Mouse (Mus musculus) kidney, embryonic 16.5 days (tissue): ENCODE measurements at regions not wholly inside any gene's neighbourhood (a gene's known extent, or its start where the extent isn't known, plus 50 kb on each side); places are given as distances from the start of the nearest gene placed in this dataset.

ENCODE experiments used
- ATAC-seq: fragments of 200-750 bp; cut with Nextera tagmentation; 2 replicates; pipeline ENCODE4 v1.8.0; 2017; ENCODE audit warnings: moderate TSS enrichment; ENCODE audit not compliant: low FRiP score, low TSS enrichment
- H3K27ac ChIP-seq: fragments of 300-500 bp; sonication (generic); 2 replicates; pipeline ENCODE4 v1.5.1; 2014; ENCODE audit warnings: low read length
- H3K27me3 ChIP-seq: fragments of 300-500 bp; sonication (generic); 2 replicates; pipeline ENCODE4 v1.6.1; 2014; ENCODE audit warnings: low read length, control low read depth, mixed read lengths; ENCODE audit not compliant: insufficient read depth
- H3K36me3 ChIP-seq: fragments of 300-500 bp; sonication (generic); 2 replicates; pipeline ENCODE4 v1.6.1; 2014; ENCODE audit warnings: low read length, control low read depth, mixed read lengths; ENCODE audit not compliant: insufficient read depth
- H3K4me1 ChIP-seq: fragments of 300-500 bp; sonication (generic); 2 replicates; pipeline ENCODE4 v1.6.1; 2014; ENCODE audit warnings: low read length, control low read depth, mixed read lengths; ENCODE audit not compliant: insufficient read depth
- H3K4me2 ChIP-seq: fragments of 300-500 bp; sonication (generic); replicated peaks from 2 replicates; pipeline ENCODE4 v1.6.1; 2014; ENCODE audit warnings: low read depth, low read length
- H3K4me3 ChIP-seq: fragments of 300-500 bp; sonication (generic); 2 replicates; pipeline ENCODE4 v1.5.1; 2014; ENCODE audit warnings: mild to moderate bottlenecking, low read length
- H3K9ac ChIP-seq: fragments of 300-500 bp; sonication (generic); replicated peaks from 2 replicates; pipeline ENCODE4 v1.6.1; 2014; ENCODE audit warnings: low read length
- H3K9me3 ChIP-seq: fragments of 300-500 bp; sonication (generic); 2 replicates; pipeline ENCODE4 v1.6.1; 2016; ENCODE audit warnings: low read length, control low read depth
- WGBS: fragments of 180-500 bp; shearing (Covaris S2); extraction: QIAGEN DNeasy Blood & Tissue Kit; methylation state at CpG from one replicate; pipeline ENCODE4 v1.1.7; 2014; 5-methylcytosine and 5-hydroxymethylcytosine counted together

GRCm38 (mm10) chr13:97418681-97419080, 177.8 kb downstream of the Enc1 start:
- H3K36me3 ChIP-seq, result no peaks in the 10 kb centered on the region
- no peaks in the 10 kb centered on the region for H3K27me3 ChIP-seq
- no peak overlapping the region for H3K9ac ChIP-seq
- 65% methylated on average over 8 of the region's 8 CpGs for WGBS
- no peaks in the 10 kb centered on the region for H3K9me3 ChIP-seq
- no peak overlapping the region for H3K27ac ChIP-seq
- H3K4me1 ChIP-seq, result peaks cover under 1% of the 10 kb centered on the region; the same call in 1 of the 2 replicates
- ATAC-seq, result no peak
- no peak overlapping the region for H3K4me2 ChIP-seq
- no peak overlapping the region for H3K4me3 ChIP-seq

DNA sequence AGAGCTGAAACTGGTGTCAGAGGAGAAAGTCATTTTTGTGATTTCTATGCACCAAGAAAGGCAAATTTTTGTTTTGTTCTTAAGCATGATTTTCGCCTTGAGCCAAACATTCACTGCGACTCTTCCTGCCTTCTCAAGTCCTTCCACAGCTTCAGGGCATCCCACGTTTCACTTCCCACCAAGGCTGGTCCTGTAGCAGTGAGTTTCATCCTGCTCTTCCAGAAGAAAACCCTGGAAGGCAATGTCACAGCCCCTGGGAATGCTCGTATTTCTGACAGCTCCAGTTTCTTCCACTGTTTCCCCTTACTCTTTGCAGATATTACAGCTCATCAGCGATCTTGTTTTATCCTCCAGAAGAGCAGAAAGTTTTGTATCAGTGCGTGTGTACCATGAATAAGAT, 177.2 kb downstream of the Enc1 start:
- Histone ChIP-seq H3K27ac (no peak overlapping the region), H3K27me3 (no peaks in the 10 kb centered on the region), H3K36me3 (no peaks in the 10 kb centered on the region), H3K4me1 (no peaks in the 10 kb centered on the region), H3K9me3 (no peaks in the 10 kb centered on the region), H3K9ac (no peak overlapping the region), H3K4me2 (no peak overlapping the region), H3K4me3 (no peak overlapping the region)
- WGBS, result 70% methylated on average over 6 of the region's 6 CpGs
- no peak for ATAC-seq

GRCm38 (mm10) chr13:97415927-97416709, 175.2 kb downstream of the Enc1 start:
- no peaks in the 10 kb centered on the region for H3K9me3 ChIP-seq
- WGBS, result 76% methylated on average over 10 of the region's 10 CpGs
- H3K27me3 ChIP-seq, result no peaks in the 10 kb centered on the region
- no peaks in the 10 kb centered on the region for H3K36me3 ChIP-seq
- H3K9ac ChIP-seq, result no peak overlapping the region
- H3K27ac ChIP-seq, result no peak overlapping the region
- no peak overlapping the region for H3K4me3 ChIP-seq
- no peak for ATAC-seq
- no peaks in the 10 kb centered on the region for H3K4me1 ChIP-seq
- no peak overlapping the region for H3K4me2 ChIP-seq

DNA sequence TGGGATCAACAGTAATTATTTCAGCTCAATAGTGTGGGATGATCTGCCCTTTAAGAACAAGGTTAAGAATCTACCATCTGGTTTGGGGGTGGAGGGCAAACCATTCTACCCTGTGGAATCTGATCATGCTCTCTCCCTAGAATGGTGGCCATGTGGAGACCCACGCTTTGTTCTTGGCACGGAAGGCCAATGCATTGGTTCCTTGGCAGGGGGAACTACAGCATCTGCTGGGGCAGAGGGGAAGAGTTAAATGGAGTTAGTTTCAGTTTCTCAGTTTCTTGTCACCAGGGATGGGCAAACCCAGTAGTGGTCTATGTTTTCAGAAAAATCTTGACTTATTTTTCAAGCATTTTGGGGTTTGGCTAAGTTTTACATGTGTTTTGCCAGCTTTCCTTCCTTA, 174.5 kb downstream of the Enc1 start:
- Histone ChIP-seq H3K9ac (no peak overlapping the region), H3K27ac (no peak overlapping the region), H3K27me3 (no peaks in the 10 kb centered on the region), H3K4me3 (no peak overlapping the region), H3K4me1 (no peaks in the 10 kb centered on the region), H3K36me3 (no peaks in the 10 kb centered on the region), H3K9me3 (no peaks in the 10 kb centered on the region), H3K4me2 (no peak overlapping the region)
- ATAC-seq, result no peak
- WGBS, result 89% methylated on average over 2 of the region's 2 CpGs

DNA sequence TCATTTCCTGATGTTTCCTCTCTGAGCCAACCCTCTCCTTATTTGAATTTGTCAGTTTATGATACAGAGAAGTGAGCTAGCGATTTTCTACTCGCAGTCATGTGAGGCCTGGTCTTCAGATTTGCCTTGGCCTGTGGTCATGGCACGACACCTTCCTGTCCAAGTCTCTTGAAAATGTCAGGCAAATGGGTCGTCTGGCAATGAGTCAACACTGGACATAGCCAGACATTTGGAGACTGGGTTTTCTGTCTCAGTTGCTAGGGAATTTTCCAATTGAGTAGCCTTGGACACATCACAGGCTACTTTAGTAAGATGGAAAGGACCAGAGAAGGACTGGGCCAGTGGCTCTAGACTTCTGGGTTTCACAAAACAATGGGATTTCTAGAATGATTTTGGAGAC, 171.2 kb downstream of the Enc1 start:
- whole genome bisulfite sequencing, result 78% methylated on average over 4 of the region's 4 CpGs
- H3K9ac ChIP-seq, result no peak overlapping the region
- H3K9me3 ChIP-seq, result no peaks in the 10 kb centered on the region
- no peak overlapping the region for H3K27ac ChIP-seq
- H3K27me3 ChIP-seq, result no peaks in the 10 kb centered on the region
- no peaks in the 10 kb centered on the region for H3K4me1 ChIP-seq
- ATAC-seq, result no peak
- no peaks in the 10 kb centered on the region for H3K36me3 ChIP-seq
- no peak overlapping the region for H3K4me2 ChIP-seq
- H3K4me3 ChIP-seq, result no peak overlapping the region

DNA sequence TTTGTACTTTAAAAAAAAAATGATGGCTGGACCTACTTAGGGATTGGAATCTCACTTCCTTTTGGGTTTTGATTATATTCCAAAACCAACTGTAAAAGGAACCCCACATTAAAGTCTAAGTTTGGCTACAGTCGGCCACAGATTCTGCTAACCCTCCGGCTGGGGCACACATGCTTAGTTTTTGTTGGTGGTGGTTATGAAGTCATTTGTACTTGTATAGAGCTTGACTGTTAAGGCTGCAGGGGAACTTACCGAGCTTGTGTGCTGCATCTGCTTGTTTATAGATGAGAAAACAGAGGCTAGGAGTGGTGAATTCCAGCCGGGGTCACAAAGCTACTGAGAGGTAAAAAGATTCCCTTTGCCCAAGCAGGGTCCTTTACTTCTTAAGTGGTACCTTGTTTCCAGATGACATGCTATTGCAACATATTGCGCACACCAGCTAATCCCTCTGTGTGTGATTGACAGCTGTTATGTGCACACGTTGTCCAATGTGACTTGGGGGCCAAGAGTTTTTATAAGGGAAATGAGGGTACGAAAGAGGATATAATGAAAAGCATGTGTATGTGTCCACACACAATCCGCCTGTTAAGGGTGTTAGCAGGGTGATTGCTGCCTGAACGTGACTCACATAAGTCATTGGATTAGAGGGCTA, 169.8 kb downstream of the Enc1 start:
- Histone ChIP-seq H3K27me3 (no peaks in the 10 kb centered on the region), H3K27ac (no peak overlapping the region), H3K4me3 (no peak overlapping the region), H3K36me3 (no peaks in the 10 kb centered on the region), H3K4me1 (no peaks in the 10 kb centered on the region), H3K4me2 (no peak overlapping the region), H3K9me3 (no peaks in the 10 kb centered on the region), H3K9ac (no peak overlapping the region)
- ATAC-seq, result no peak
- 75% methylated on average over 9 of the region's 9 CpGs for WGBS

DNA sequence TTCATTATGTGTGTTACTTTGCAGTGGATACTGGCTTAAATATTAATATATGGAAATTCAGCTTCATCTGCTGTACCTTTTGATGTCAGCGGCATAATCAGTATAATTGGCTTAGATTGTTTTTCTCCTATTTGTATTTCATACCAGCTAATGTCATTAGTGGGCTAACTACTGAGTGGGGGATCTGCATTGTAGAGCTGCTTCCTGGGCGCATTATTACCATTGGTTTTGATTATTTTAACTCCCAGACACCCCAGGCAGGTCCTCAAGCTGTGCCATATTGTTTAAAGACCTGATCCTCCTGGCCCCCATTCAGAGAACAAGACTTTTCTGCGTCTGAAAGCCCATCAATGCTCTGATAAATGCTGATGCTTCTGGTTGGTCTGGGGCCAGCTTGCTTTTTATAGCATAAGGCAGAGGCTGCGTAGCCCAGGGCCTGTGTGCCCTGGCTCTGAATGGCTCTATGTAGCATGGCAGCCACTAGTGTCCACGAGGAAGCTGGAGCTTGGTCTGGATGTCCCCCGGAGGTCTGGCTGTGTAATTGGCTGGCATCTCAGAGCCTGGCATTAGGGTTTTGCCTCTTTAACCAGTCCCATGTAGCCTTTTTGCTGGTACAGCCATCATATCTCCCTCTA, 169.1 kb downstream of the Enc1 start:
- no peaks in the 10 kb centered on the region for H3K9me3 ChIP-seq
- no peaks in the 10 kb centered on the region for H3K4me1 ChIP-seq
- H3K27ac ChIP-seq, result no peak overlapping the region
- ATAC-seq, result no peak
- H3K36me3 ChIP-seq, result no peaks in the 10 kb centered on the region
- H3K4me2 ChIP-seq, result no peak overlapping the region
- H3K4me3 ChIP-seq, result no peak overlapping the region
- H3K9ac ChIP-seq, result no peak overlapping the region
- 82% methylated on average over 6 of the region's 6 CpGs for WGBS
- H3K27me3 ChIP-seq, result no peaks in the 10 kb centered on the region

DNA sequence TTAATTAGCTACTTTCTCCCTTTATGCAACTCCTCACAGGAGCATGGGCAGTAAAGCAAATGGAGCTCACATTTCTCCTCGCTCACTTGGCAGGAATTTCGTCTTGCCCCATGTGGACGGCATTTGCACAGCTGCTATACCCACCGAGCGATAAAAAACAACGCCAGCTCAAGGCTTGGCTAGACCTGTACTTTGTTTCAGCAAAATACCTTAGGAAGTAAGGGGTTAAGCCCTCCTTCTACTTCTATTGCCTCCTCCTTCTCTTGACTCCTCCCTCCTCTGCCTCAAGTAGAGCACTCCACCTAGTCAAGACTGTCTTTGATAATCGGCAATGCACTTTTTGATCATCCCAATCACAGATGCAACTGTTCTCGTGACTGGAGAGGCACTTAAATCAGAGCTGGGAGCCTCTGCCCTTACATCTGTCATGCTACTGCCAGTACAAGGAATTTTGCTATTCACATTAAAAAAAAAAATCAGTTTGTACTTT, 168.4 kb downstream of the Enc1 start:
- no peaks in the 10 kb centered on the region for H3K36me3 ChIP-seq
- no peak overlapping the region for H3K4me2 ChIP-seq
- H3K27ac ChIP-seq, result no peak overlapping the region
- ATAC-seq, result no peak
- H3K4me3 ChIP-seq, result no peak overlapping the region
- WGBS, result 71% methylated on average over 8 of the region's 8 CpGs
- H3K27me3 ChIP-seq, result no peaks in the 10 kb centered on the region
- no peaks in the 10 kb centered on the region for H3K9me3 ChIP-seq
- no peak overlapping the region for H3K9ac ChIP-seq
- H3K4me1 ChIP-seq, result no peaks in the 10 kb centered on the region

DNA sequence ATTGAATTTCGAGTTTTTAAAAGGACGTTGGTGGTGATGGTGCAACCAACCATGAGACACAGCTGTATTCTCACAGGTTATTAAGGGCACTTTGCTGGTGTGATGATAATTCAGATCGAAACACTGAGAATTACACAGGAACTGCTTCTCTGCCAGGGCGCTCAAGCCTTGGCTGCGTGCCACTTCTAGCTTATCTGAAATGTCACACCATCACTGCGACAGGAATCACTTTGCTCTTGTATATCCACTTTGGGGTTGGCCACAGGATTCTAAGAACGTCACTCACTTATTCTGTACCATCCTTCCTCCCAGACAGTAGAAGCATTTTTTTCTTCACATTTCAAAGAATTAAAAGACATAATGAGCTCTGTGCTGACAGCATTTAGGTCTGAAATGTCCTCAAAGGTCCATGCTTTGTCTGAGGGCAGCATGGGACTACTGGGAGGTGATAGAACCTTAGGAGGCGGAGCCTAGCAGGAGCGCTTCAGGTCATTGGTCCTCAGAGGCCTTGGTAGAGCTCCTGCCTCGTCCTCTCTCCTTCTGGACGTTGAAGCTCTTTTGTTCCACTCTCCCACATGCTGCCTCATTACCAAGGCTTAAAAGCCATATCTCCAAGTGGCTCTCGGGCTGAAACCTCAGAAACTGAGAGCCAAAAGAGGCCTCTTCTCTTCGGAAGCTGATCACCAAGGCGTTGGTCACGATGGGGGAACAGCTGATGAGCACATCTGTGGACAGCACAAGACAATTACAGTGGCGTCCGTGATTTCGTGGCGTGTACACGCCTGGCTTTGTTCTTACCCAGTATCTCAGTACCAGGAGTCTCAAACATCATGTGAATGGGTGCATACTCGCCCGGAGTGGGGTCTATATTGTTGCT, 167.7 kb downstream of the Enc1 start:
- no peak overlapping the region for H3K4me3 ChIP-seq
- WGBS, result 77% methylated on average over 22 of the region's 22 CpGs
- H3K4me2 ChIP-seq, result no peak overlapping the region
- no peak overlapping the region for H3K27ac ChIP-seq
- H3K9me3 ChIP-seq, result no peaks in the 10 kb centered on the region
- ATAC-seq, result no peak
- H3K4me1 ChIP-seq, result no peaks in the 10 kb centered on the region
- H3K36me3 ChIP-seq, result no peaks in the 10 kb centered on the region
- no peak overlapping the region for H3K9ac ChIP-seq
- no peaks in the 10 kb centered on the region for H3K27me3 ChIP-seq
